Mouse (Mus musculus) cerebral cortex, adult 2 months (tissue): ENCODE results near the gene Ndufb11.

Experiments used
- WGBS: fragments of 180-500 bp; shearing (Covaris S2); methylation state at CpG from one replicate; pipeline ENCODE4 v1.1.7; 2018; 5-methylcytosine and 5-hydroxymethylcytosine counted together

Gene Ndufb11

DNA sequence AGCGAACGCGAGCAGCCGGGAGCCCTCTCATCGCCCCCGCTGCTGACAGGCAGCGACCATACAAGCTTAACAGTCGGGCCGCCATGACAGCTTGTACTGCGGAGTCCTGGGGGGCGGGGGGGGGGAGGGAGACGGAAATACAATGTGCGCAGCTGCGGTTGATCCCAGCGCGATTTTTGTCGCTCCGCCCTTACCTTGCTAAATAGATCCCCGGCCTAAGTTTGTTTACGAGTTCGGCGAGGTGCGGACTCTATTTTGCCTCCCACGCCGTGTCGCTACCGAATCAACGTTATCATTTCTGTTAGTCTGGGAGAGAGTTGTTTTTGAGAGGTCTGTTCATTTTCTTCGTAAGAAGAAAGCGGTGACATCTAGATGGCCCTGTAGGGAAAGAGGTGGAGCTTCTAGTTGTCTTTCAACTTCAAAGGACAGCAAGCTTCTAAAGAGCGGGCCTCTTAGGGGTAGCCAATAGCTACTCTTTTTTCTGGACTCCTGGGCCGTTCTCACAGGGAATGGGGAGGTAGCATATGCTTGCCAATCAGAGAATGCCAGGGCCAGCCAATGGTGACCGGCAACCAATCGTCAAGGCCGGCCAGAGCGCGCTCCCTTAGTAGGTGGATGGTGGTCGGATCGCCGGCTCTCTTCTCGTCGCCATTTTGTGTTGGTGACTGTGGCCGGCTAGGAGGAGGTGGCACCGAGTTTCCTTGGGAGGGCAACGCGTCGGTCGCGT is at the start of gene Ndufb11, which contains the start of gene Rbm10:
TSS of gene Ndufb11 (minus strand) at position 444 of the 727 bp plus-strand sequence.
TSS of gene Rbm10 (plus strand) at position 328 of the 727 bp plus-strand sequence.
- WGBS: 3% methylated on average over 48 of the region's 49 CpGs

DNA sequence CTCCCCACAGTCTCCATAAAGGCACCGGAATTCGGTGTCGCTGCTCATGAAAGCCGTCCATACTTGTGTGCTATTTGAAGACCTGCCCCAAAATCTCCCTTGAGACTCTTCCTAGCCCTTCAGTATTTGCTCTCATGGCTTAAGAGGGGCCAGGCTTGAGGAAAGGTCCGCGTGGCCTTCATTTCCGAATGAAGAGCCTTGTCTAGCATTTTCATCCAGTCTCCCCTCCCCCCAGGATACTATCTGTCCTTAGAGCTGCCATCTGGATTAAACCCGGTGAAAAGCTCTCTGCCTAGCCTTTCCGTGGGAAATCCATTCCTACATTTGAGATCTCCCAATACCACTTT is 46.0 kb upstream of the Ndufb11 start:
- WGBS: 3% methylated on average over 9 of the region's 9 CpGs

DNA sequence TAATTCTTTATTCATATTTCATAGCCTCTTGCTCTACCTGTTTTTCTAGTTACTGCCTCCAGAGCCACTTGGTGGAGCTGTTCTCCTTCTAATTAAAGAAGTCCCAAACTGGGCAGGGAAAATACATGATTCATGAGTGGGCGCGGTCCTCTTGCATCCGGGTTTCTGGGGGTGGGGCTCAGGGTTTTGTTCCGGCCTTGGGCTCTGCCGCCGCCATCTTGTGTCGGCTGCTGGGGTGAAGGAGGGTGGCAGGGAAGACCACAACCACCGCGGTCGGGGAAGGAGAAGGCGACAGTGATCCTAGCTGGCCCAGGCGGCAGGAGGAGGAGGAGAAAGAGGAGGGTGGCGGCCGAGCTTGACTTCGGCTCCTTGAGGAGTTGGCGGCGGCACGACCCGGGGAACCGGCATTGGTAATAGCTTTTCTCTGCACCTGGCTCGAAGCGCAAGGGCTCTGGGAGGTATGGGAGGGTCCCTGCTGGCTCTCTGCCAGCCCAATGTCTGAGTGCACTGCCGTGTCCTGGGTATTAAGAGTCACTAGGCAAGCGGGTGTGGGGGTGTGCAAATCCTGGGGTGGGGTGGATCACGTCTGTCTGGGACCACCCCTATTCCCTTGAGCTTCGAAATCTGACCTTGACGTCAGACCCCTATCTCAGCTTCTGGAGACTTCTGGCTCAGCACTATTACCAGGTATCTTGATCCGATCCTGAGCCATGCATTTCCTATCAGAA is 45.5 kb upstream of the Ndufb11 start:
- 4% methylated on average over 28 of the region's 28 CpGs for WGBS

DNA sequence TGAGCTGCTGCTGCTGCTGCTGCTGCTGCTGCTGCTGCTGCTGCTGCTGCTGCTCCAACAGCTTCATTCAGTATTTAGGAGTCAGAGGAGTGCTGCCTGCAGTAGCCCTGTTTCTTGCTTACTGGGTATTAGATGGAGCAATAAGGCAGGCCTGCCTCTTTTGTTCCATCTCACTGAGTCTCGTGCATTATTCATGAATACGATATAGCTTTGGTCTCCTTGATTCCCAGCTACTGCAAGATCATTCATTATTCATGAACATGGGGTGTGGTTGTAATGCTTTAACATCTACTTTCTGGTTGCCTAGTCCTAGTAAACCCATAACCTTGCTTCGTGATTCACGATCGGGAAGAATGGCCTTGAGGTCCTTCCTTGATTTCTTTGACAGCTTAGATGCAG is 44.9 kb upstream of the Ndufb11 start:
- WGBS: 6% methylated on average over 5 of the region's 5 CpGs

DNA sequence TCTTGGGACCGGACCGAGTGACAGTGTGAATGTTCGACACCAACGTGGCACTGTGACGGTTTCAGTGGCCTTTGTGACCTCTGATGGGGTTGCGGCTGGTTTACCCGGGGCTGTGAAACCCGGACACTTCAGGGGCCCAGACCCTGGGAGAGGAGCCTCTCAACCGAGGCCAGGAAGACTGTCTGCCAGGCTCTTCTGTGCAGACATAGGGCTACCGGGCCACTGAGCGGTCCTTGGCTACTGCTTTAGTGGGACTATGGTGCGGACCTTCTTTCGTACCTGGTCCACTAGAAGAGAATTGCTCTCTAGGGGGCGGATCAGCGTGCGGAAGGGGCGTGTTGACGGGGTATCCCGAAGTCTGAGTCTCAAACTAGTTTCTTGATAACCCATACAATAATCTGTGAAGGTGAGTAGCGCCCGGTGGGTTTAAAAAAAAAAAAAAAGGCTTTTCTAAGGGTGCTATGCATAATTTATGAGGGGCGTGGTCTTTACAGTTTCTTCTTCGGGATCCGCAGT is 41.5 kb upstream of the Ndufb11 start:
- WGBS: 2% methylated on average over 24 of the region's 24 CpGs

DNA sequence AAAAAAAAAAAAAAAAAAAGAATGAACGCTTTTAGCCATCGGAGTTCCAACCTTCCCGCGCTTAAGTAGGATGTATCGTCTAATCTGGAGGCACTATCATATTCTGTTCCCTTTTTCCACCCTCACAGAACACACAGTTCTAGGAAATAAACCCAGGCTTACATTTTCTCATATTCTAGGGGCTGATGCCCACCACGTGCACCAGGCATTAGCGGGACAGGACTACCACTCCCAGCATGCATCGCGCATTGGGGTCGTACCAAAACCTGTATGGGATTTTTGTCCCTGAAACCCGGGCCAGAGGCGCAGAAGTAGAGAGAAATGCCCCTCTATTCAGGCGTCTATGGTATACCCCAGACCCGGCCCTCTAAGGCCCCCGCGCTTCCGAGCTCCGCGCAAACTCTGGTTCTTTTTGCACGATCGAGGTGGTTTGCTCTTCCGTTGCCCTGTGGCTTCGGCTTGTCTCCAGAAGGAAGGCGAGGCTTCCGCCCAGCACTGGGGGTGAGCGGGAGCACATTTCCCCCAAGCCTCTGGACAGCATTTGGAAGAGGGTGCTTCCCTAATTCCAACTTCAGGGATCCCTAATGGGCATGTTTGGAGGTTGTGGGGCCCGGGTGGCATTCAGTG is 40.7 kb upstream of the Ndufb11 start, which contains the start of gene Uba1:
TSS of gene Uba1 (plus strand) at position 301 of the 627 bp plus-strand sequence.
- 4% methylated on average over 27 of the region's 27 CpGs for WGBS

DNA sequence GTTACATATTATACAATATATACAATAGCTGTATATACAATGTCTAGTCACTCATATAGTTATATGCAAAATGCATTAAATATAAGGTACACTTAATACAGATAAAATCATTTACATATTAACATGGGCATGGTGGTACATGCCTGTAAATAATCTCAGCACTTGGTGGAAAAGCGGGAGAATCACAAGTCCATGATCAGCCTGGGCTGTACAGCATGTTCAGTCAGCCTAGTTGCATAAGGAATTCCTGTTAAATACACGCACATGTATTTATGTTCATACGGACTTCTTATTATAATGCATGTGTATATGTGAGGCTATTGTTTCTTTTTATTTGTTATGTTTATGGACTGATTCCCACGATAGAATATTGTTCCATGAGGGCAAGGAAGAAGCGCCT is 40.2 kb upstream of the Ndufb11 start:
- 8% methylated on average over 5 of the region's 5 CpGs for WGBS

DNA sequence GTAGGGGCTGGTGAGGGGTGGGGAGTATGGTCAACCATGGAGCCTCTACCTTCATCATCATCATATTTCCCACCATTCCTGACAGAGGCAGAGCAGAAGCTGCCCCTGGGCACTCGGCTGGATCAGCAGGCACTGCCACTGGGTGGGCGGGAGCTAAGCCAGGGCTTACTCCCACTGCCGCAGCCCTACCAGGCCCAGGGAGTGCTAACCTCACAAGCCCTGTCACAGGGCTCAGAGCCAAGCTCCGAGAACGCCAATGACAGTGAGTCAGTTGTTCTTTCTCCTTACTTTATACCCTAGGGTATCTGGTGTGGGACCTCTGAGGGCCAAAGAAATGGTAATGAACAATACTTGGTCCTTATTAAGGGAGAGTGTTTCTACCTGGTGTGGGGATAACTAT is 27.4 kb upstream of the Ndufb11 start:
- 63% methylated on average over 5 of the region's 5 CpGs for WGBS

DNA sequence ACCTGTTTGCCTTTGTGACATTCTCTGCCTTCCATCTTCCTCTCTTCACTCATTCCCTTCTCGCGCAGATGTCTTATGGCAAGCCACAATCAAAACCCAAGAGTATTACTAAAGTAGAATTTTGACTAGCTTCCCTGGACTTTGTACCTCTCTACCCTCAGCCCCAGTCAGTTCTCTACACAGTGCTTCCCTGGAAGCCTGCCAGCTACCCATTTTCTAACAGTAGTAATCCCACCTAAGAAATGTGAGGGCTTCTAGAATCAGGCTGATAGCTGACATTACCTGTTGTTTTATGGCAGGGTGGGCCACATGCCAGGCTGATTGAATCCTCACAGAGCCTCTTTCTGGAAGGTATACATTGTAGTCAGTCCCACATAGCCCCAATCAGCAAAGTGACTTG is 20.7 kb upstream of the Ndufb11 start:
- 100% methylated on average over 2 of the region's 2 CpGs for WGBS

DNA sequence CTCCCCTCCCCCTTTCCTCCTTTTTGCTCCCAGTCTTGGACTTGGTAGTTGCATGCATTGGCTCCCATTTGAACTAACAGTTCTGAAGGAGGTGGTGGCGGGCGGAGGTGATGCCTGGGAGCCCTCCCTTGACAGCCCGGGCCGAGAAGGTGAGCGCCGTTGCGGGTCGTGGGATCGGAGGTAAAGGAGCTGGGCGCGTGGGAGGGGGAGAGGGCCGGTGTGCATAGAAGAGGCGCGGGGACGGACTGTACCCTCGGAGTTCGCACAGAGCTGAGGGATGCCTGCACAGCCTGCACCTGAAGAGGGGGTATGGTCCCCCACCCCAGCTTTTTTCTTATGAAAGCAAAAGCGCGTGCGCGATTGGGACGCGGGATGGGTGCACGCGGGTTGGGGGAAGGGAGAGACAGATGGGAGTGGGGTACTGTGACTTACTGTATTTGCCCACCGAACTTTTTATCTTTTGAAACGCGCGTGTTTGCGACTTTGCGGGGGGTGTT is 532 bp upstream of the Ndufb11 start:
- WGBS: under 1% methylated on average over 31 of the region's 31 CpGs

DNA sequence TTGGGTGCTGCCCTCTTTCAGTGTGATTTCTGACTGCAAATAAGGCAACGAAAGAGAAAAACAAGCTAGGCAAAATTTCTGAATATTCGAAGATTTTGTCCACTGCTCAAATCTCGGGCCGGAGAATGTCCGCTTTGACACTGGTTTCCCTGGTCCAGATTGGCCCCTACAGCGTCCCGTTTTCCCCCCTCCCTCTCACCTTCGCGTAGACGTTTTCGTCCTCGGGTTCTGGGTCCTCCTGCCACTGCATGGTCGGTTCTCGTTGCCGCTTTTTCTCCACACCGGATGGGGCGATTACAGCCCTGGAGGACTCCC is 601 bp downstream of the Ndufb11 start:
- WGBS: 0% methylated on average over 17 of the region's 17 CpGs

DNA sequence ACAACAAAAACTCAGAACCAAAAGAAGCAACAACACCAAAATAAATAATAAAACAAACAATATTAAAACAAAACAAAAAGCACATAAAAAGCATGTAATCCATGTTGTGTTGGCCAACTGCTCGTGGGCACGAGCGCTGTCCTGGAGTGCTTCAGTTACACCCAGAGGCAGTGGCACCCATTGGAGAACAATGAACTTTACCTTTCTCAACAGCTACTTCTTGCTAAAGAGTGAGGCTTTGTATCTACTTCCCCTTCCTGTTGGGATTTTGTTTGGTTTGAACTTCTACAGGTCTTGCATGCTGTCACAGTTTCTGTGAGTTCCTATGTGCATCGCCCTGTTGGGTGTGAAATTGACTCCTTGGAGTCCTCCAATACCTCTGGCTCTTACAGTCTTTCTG is 8.9 kb downstream of the Ndufb11 start:
- WGBS: 80% methylated on average over 4 of the region's 4 CpGs

DNA sequence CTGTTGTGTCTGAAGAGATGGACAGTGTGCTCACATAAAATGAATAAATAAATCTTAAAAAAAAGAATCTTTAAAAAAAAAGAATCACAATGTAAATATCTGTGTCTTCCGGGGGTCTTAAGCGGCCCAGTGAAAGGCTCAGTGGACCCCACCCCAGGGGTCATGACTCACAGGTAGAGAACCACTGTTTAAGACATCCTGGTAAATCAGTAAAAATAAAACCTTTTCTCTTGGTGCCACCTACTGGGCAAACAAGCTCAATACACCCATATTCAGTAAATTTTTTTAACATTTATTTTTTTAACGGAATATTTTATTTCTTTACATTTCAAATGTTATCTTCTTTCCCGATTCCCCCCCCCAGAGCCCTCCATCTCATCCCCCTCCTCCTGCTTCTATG is 29.5 kb downstream of the Ndufb11 start:
- WGBS: 16% methylated on average over 4 of the region's 4 CpGs

DNA sequence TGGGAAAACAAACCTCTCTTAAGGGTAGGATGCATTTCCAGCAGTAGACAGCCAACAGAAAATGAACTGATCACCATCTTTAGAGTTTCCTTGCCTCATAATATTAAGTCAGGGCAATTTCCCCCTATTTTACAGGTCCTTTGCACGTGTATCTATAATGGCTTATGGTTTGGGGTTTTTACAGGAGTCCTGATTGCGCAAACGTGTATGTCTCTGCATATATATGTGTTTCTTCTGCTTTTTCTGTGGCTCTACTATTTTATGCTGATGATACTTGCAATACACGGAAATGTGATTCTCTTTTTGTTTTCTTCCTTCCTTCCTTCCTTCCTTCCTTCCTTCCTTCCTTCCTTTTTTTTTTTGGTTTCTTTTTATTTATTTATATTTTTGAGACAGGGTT is 43.5 kb downstream of the Ndufb11 start:
- WGBS: 92% methylated on average over 4 of the region's 4 CpGs

DNA sequence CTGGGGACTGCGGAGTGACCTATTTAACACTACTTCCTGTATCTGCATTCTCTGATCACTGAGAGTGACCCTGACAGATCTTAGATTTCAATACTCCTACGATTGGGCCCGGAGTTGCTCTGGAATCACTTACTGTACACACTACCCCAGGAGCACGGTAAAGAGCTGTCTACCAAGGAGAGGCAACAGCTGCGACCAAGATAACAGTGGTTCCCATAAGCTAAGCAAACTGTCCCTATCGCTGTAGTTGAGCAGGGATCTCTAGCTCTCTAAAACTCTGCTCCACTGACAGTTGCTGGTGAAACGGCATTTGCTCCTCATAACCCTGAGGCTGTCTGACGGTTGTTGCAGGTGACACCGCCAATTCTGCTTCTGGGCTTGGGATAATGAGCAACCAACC is 44.7 kb downstream of the Ndufb11 start:
- WGBS: 78% methylated on average over 9 of the region's 9 CpGs

DNA sequence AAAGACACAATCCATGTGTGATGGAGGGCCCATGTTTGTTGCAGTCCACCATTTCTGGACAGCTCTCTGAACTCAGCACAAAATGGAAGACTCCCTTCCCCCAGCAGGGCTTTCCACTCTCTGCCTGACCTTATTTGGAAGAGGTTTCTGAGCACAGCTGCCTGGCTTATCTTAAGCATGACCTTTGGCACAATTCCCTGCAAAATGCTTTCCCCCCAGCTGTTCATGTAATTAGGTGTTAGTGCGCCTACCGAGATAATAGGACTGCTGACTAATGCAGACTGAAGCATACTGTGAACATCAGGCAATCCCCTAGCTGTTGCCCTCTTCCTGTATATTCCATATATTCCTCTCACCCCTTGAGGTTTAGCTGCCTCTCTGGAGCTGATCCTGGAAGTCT is 46.4 kb downstream of the Ndufb11 start:
- 58% methylated on average over 2 of the region's 2 CpGs for WGBS
